Mouse (Mus musculus): Measurements from ENCODE around the gene Fam210b.
A peak's percentile ranks its signal among the peaks of the same experiment; 100 is the strongest.

DNA sequence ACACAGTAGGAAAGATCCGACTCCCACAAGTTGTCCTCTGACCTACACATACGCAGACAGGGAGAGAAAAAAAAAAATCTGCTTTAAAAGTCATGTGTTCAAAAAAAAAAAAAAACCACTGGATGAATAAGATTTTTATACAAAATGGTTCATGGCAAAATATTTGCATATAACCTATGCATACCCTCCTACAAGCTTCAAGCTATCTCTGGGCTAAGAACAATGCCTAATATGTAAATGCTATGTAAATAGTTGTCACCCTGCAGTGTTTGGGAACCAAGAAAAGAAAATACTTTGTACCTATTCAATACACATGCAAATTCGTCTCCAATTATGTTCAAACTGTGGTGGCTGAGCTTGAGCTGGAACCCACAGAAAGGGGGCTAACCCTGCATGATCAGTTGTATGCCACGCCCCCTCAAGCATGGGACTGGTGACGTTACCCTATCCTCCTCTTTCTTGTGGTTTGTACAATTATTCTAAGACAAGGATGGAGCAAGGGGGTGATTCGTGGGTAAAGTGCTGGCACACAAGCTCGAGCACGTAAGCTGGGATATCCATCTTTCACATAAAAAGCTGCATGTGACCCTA lies 41.2 kb upstream of the Fam210b start:
- TF ChIP-seq CTCF (conservative IDR thresholded peaks at IDR 0.05; ENCODE audit: low read length) = no peak
- TF ChIP-seq NANOG (IDR thresholded peaks at IDR 0.05; ENCODE audit: borderline replicate concordance, low read length) = no peak
- TF ChIP-seq POU5F1 (IDR thresholded peaks at IDR 0.05; ENCODE audit: borderline replicate concordance, low read length) = 0 out of 2 replicates have a peak, but pooled peaks have one; percentile 5

Measured in E14TG2a.4 (cell line).